Mouse (Mus musculus): ENCODE measurements around the gene Bpifa1. TPM values are rescaled to one million over a fixed set of nuclear protein-coding genes. Genes with fewer than 3 reads are reported as not detected.
"Not testable (repeated sequence)": the region's sequence is repeated elsewhere in the genome, so short reads cannot be mapped to it uniquely, and the experiment has no call there.

Bpifa1 gene
- not detected for total RNA-seq (2021)
- long read RNA-seq, experiment 1 = 0 reads
- long read RNA-seq, experiment 2 = 0 reads

DNA sequence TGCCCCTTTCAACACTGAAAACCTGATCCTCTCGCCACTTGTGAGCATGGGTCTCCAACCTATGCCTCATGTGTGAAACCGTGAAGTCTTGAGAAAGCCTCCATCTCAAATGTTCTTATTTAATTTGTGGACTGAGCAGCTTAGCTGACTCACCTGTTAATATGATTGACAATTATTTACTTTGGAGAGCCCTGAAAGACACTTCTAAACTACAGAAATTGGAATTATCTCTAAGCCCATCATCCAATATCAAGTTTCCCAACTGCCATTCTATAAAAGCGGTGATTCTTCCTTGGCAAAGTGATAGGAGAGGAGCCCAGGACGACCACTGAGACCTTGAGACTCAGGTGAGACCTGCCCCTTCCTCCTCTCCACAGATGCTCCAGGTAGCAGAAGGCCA lies at the start of gene Bpifa1:
Gene Bpifa1, plus strand, starts transcription at position 301 of the 400 bp plus-strand sequence.
- DNase-seq = no peak

DNA sequence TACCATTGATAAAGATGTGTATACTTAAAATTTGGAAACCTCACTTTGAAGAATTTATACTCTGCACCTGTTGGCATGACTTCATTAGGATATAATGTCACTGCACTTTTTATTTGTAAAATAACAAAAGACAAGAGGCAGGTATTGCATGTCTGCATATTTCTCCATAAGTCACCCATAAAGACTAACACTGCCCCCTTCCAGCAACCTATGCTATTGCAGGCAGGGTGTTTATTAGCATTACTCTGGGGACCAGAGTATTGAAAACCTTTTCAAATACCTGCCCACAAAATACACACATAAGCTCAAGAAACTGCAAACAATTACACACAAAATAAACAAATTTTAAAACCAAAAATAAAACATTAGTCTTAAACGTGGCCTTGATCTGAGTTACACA lies 44.9 kb upstream of the Bpifa1 start:
- DNase-seq = no peak

DNA sequence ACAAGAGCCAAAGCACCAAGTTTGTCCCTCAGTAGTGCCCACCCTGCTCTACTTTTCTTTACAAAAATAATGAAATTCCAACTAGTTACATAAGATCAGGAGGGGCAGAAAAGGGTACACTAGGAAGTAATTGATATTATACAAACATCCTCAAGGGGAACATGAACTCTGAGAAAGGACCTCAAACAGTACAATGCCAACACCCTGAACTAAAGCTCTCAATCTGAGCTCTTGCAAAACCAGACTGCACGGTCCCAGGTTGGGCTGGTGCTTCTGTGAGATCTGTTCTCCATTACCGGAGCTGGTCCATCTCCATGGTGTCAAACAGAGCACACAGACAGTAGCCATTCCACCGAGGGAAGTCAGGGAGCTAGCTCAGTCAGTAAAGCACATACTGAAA lies 25.3 kb upstream of the Bpifa1 start:
- DNase-seq = no peak

DNA sequence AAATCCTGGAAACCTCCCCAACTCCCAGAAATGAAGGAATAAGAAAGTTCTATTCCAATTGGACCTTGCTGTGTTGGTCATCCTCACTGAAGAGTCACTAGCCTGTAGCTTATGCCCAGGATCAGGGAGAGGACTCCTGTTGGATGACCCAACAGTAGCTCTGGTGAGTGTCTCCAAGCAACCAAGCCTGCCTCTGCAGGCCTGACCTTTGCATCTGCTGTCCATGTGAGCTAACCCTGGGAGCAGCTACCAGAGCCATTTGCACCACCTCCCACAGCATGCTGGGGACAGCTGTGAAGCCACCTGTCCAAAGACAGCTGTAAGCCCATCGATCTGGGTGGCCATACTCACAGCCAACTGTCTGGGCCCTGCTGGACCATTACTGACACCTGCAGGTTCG lies 12.6 kb upstream of the Bpifa1 start, which contains the start of gene Bpifa3:
Gene Bpifa3, plus strand, starts transcription at position 217 of the 400 bp plus-strand sequence.
- DNase-seq = no peak

DNA sequence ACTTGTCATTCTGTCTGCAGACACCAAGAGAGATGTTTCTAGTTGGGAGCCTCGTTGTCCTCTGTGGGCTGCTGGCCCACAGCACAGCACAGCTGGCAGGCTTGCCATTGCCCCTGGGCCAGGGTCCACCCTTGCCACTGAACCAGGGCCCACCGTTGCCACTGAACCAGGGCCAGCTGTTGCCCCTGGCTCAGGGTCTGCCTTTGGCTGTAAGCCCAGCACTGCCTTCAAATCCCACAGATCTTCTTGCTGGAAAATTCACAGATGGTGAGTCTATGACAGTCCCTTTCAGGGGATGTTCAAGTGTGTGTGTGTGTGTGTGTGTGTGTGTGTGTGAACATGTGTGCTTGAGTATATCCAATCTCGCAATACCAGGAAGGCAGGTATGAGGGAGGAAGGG lies 1.1 kb downstream of the Bpifa1 start:
- peak; percentile 6 for DNase-seq

DNA sequence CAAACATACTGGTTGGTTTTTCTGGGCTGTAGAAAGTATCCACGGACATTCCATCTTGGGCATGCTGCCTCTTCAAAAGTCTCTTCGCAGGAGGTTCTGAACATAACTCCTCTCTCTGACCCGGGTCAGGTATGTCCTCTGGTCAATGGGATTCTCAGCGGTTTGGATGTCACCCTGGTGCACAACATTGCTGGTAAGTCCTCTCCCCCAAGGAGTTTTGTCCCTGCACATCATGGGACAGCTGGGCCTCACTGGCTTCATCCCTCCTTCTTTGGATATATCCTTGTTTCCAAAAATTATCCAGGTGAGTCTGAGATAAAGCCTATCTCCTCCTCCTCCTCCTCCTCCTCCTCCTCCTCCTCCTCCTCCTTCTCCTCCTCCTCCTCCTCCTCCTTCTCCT lies 4.8 kb downstream of the Bpifa1 start:
- DNase-seq = no peak

DNA sequence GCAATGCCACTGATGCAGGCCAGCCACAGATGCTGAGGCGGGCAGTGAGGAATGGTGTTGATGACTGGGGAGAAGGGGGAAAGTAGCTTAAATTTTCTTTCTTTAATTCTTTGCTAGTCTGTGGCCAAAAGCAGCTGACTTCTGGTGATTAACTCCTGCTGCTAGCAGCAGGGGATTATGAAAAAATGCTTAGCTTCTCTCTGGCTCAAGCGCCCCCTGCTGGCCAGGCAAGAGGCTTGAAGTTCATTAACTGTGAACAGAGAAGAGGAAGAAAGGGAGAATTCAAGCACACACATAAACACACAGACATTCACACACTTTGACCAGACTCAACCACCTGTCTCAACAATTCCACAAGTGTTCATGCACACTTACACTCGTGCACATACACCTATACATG lies 15.8 kb downstream of the Bpifa1 start:
- DNase-seq = peak; percentile 58

DNA sequence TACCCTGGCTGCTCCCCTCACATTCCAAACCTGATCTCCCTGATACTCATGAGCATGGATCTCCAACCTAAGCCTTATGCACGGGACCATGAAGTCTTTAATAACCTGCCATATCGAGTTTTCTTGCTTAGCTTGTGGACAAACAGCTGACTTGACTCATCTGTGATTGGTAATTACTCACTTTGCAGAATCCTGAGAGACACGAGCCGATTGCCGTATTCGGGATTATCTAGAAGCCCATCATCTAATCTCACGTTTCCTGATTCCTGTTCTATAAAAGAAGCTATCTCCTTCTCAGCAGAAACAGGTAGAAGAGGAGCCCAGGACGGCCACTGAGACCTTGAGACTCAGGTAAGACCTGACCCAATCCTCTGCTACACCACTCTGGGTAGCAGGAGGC lies 19.6 kb downstream of the Bpifa1 start, which contains the start of gene Bpifa5:
Gene Bpifa5, plus strand, starts transcription at position 301 of the 400 bp plus-strand sequence.
- DNase-seq = no peak

DNA sequence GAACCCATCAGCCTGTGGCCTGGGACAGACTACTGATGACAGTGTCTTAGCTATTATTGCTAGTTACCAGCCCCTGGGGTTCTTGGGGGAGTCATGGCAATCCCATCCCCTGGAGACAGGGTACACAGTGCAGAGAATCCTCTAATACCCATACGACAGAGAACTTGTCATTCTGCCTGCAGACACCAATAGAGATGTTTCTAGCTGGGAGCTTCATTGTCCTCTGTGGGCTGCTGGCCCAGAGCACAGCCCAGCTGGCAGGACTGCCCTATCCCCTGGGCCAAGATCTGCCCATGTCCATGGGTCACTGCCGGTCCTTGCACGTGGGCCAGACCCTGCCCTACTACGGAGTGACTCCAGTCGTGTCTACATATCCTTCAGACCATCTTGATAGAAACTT lies 20.6 kb downstream of the Bpifa1 start:
- no peak for DNase-seq

DNA sequence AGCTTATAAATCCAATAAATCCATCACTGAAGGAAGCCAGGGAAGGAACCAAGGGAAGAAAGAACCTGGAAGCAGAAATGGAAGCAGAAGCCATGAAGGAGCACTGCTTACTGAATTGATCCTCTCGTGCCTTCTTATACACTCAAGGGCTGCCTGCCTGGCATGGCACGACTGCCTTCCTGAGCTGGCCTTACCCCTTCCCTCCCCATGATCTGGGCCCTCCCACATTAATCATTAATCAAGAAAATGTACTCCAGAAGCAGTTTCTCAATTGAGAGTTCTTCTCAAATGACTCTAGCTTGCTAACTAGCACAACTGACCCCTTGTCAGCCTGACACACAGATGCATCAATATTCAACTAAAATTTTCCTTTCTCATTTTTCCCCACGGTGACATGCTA lies 26.5 kb downstream of the Bpifa1 start:
- no peak for DNase-seq

DNA sequence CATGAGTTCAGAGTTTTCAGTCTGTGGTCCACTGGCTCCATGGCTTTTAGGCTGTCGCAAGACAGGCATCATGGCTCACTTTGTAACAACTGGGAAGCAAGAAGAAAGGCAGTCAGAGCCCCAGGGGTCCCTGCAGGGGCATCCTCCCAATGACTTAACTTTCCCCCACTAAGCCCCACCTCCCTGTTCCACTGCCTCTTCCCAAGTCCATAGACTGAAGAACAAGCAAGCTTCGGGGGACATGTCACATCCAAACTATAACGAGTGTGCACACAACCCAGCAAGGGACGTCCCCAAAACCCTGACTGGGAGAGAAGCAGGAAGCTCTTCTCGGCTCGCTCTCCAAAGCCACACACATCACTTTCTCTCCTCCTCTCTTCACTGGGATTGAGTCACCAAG lies 28.9 kb downstream of the Bpifa1 start:
- DNase-seq = no peak

DNA sequence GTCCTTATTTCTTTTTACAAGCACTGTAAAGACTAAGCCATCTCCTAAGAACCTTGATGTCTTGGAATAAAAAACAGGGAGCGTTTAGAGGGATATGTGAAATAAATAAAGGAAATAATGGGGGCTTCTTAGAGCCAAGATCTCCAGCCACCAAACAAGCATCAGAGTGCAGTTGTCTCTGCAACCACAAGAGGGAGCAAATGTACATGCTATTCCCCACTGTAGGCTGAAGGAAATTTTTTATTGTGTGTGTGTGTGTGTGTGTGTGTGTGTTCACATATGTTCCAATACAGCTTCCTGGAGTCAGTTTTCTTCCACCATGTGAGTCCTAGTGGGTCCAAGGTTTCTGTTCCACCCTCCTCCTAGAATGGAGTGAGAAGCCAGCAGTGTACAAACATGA lies 30.6 kb downstream of the Bpifa1 start:
- peak; percentile 29 for DNase-seq

DNA sequence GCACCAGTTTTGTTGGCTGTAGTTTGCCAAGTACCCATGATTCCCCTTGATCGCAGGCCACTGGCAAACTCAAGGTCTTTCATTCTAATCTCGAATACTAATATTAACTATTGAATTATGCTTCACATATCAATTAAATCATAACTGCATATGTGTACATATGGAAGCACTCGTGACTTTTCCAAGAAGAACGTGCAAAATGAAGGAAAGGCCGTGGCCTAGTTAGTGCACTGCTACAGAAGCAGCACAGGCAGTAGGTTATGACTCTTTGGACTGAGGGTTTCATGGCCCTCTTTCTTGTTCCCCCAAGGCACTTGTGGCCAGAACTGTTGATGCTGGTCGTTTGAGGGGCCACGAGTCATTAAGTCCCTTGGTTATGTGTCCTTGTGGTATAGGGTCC lies 39.2 kb downstream of the Bpifa1 start:
- not testable (repeated sequence) for DNase-seq

DNA sequence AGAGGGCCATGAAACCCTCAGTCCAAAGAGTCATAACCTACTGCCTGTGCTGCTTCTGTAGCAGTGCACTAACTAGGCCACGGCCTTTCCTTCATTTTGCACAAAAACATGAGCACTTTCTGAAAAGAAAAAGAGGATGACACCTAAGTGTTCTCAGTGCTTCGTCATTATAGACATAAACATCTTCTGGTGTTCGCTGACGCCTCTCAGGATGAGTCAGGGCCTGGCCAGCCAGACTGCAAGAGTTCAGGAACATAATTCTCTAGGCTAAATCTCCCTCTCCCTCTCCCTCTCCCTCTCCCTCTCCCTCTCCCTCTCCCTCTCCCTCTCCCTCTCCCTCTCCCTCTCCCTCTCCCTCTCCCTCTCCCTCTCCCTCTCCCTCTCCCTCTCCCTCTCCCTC lies 40.4 kb downstream of the Bpifa1 start:
- not testable (repeated sequence) for DNase-seq

DNA sequence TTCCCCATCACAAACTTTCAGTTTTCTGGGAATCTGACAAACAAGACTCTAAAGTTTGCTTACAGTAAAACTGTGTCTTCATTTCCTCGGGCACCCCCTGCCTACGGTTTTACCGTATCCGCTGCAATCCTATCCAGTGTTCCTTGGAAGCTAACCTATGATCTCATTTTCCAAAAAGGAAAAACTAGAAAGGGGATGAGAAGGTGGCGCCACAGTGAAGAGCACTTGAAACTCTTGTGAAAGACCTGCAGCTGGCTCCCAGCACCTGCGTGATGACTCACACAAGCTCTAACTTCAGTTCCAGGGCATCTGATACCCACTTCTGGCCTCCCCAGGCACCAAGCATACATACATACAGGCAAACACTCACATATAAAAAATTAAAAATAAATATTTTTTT lies 42.6 kb downstream of the Bpifa1 start:
- DNase-seq = no peak

DNA sequence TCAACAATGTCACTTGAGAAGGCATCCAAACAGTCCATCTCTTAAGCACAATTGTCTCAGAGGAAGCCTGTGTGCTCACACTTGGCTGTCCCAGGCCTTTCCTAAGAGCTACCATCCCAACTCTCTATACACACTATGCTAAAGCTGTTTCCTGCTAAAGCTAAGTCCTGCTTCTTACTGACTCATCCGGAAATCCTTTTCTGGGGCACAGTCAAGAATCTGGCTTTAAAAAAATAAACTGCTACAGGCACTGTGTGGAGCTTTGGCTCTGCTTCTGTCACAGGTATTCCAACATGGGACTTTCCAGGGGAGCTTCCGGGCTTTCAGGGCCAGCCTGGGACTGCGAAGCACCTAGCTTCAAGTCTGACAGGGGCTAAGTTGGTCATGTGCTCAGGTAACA lies 43.1 kb downstream of the Bpifa1 start:
- DNase-seq = no peak

DNA sequence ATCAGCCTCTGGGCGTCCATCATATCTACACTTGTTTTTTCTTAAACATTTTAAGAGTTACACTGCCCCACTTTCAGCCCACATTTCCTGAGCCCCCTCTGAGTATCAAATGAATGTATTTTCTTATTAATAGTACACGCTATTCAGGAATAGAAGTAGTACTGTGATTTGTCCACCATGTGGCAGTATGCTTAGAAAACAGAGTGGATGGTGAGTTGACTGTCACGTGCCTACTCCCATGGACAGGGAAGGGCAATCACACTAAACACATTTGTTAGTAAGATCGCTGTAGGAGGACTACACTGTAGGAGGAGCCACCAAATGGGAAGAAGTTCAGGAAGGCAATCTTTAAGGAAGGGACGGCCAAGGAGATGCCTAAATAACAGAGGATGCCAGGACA lies 44.8 kb downstream of the Bpifa1 start:
- no peak for DNase-seq

DNA sequence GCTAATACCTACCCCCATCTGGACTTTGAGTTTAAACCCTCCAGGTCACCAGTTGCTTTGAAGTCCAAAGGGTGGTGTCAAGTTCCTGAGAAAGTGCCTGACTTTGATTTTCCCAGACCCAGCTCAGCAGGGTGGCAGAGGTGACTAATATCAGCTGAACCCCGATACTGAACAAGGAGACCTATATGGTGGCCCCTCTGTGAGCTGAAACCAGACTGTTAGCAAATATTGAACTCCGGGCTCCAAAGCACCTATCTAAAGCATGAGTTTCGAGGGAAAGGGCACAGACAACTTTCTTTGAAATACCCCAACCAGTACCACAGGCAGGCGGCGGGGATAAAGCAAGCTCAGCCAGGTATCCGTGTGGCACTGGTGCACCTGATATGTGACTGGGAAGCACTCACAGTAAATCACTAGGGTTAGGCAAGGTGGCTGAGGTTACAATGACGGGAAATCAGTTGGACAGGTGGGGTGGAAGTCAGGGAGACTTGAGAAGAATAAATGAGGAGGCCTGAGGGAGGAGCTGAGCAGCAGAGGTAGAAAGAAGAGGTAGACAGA lies 47.3 kb downstream of the Bpifa1 start:
- DNase-seq = no peak

DNA sequence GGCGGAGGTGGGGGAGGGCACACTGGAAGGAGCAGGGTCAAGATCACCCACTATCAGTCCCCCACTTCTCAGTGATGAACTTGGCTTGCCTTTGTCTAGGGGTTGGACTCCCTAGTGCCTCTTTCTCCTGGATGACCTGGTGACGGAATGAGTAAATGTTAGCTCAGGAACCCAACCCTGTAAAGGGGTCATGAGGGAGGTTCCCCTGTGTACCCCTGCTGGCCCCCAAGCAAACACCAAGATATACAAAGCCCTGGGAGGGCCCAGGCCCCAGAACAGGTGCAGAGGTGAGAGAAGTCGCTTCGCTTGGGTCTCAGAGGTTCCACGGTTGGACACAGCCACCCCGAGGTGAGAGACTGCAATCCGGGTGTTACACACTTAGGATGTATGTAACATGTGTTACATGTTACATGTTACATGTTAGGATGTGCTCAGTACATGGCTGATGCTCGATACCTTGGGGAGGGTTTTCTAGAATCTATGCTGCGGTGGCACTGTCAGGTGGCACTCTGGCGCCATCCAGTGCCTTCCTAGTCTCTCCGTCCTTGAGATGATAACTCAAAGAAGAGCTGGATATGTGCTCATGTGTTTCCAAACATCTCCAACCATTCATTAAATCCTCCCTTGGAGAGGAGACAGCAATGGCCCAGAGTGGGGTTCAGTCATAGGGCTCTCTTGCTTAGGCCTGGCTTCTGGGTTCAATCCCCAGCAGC lies 48.0 kb downstream of the Bpifa1 start, which contains the start of gene Bpifb1:
Gene Bpifb1, plus strand, starts transcription at position 273 of the 713 bp plus-strand sequence.
- DNase-seq = no peak

DNA sequence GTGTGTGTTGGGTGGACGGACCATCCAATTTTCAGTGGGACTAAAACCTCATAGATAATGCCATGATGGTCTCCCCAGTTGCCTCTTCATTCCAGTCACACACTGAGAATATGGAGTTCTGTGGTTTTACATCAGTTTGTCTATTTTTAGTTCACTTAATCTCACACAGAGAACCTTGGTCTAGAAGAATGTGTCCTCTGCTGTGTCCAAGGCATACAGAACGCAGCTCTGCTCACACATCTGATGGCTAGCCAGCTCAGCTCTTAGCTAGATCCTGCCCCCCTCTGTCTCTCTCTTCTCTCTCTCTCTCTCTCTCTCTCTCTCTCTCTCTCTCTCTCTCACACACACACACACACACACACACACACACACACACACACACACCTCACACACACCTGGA lies 49.5 kb downstream of the Bpifa1 start:
- DNase-seq = no peak

DNA sequence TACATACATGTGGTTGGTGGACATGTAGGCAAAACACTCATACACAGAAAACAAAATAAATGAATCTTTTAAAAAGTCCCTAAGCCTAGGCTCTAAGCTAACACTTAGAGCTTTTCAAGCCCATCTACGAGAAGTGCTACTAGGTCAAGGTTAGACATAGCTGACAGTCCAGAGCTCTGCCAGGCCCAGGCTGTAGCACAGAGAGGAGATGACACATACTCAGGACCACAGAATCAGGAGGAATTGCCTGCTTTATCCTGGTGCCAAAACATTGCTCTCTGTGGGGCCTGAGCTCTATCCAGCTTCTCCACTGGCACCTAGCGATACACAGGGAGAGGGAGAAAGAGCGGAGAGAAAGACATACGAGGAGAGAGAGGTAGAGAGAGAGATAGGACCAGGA lies 50.4 kb downstream of the Bpifa1 start:
- no peak for DNase-seq

DNA sequence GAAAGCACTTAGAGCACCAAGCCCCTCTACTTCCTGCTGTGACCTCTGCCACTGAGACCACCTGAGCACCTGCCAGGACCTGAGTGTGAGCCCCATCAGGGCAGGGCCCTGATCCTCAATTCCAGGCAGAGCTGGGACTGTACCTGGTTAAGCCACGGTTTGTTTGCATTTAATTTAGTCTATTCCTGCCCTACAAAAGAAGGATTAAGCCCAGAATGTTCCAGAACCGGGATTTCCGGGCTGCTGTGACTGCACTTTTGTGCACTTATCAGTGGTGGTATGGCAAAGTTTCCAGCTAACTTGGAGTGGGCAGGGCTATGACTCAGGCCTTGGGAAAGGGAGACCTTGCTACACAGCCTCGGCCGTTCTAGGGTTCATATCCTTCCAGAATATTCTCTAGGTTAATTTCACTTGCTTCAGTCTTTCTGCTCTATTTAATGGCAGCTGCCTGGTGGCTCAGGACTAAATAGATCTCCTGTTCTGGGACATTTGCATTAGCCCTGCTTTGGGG lies 51.4 kb downstream of the Bpifa1 start:
- DNase-seq = no peak

DNA sequence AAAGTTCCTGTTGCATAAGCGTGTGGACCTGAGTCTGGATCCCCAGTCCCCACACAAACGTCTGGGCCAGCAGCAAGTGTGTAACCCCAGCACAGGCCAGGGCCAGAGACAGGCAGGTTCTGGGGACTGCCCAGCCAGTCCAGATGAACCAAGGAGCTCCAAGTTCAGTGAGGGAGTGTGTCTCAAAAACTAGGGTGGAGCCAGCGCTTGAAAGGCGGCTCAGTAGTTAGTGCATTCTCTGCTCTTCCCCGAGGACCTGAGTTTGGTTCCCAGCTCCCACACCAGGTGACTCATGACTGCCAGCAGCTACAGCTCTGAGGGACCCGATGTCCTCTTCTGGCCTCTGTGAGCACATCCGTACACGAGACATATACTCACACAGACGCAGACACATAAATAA lies 54.4 kb downstream of the Bpifa1 start:
- no peak for DNase-seq

Data from gastrocnemius, postnatal 10 days (tissue).